Mouse (Mus musculus) liver, postnatal 0 days (tissue): ENCODE measurements around the gene Gm17409. TPM values are rescaled to one million over a fixed set of nuclear protein-coding genes. Genes with fewer than 3 reads are reported as not detected.
A peak's percentile ranks its signal among the peaks of the same experiment; 100 is the strongest.

Experiments used
- ATAC-seq: fragments of 200-750 bp; cut with Nextera tagmentation; 2 replicates; pipeline ENCODE4 v1.8.0; 2017; ENCODE audit warnings: mild to moderate bottlenecking, moderate library complexity
- DNase-seq: peaks from one replicate; pipeline ENCODE4 v3.0.0-alpha.2; 2016
- H3K27ac ChIP-seq: fragments of 300-500 bp; sonication (generic); 2 replicates; pipeline ENCODE4 v1.5.1; 2014; ENCODE audit warnings: antibody characterized with exemption, moderate library complexity, mild to moderate bottlenecking, low read depth
- H3K27me3 ChIP-seq: fragments of 300-500 bp; sonication (generic); 2 replicates; pipeline ENCODE4 v1.6.1; 2014; ENCODE audit warnings: low read length, control low read depth, mixed read lengths; ENCODE audit not compliant: insufficient read depth
- H3K36me3 ChIP-seq: fragments of 300-500 bp; sonication (generic); replicated peaks from 2 replicates; pipeline ENCODE4 v1.6.1; 2014; ENCODE audit warnings: mild to moderate bottlenecking, control low read depth, low read length, moderate library complexity, mixed read lengths; ENCODE audit not compliant: insufficient read depth
- H3K4me1 ChIP-seq: fragments of 300-500 bp; sonication (generic); 2 replicates; pipeline ENCODE4 v1.6.1; 2014; ENCODE audit warnings: antibody characterized with exemption, mild to moderate bottlenecking, control low read depth; ENCODE audit not compliant: insufficient read depth
- H3K4me2 ChIP-seq: fragments of 300-500 bp; sonication (generic); 2 replicates; pipeline ENCODE4 v1.6.1; 2014; ENCODE audit warnings: low read depth, mild to moderate bottlenecking, low read length, moderate library complexity, mixed read lengths
- H3K4me3 ChIP-seq: fragments of 300-500 bp; sonication (generic); 2 replicates; pipeline ENCODE4 v1.5.1; 2014; ENCODE audit warnings: low read depth, low read length
- H3K9ac ChIP-seq: fragments of 300-500 bp; sonication (generic); replicated peaks from 2 replicates; pipeline ENCODE4 v1.6.1; 2014; ENCODE audit warnings: mild to moderate bottlenecking, moderate library complexity
- H3K9me3 ChIP-seq: fragments of 300-500 bp; sonication (generic); 2 replicates; pipeline ENCODE4 v1.6.1; 2016; ENCODE audit warnings: mild to moderate bottlenecking, control low read depth, low read length, mixed read lengths
- CTCF ChIP-seq: sonication (generic); IDR thresholded peaks from 2 replicates; pipeline ENCODE4 v1.5.1; 2016; ENCODE audit warnings: antibody characterized with exemption, low read depth
- EP300 ChIP-seq: IDR thresholded peaks from 2 replicates; pipeline ENCODE4 v1.6.1; 2016; ENCODE audit warnings: antibody characterized with exemption, low read depth, mild to moderate bottlenecking
- WGBS: fragments of 180-500 bp; shearing (Covaris S2); extraction: QIAGEN DNeasy Blood & Tissue Kit; methylation state at CpG from one replicate; pipeline ENCODE4 v1.1.7; 2014; ENCODE audit not compliant: insufficient replicate concordance; 5-methylcytosine and 5-hydroxymethylcytosine counted together
- polyA plus RNA-seq: library from polyadenylated mRNA; unstranded; fragments of >200 nt; fragmentation: Nextera tagmentation; extraction: Ambion mirVana; gene quantifications from 2 replicates; pipeline ENCODE4 v1.2.1, GENCODE M21; 2015

The Gm17409 gene
- not detected in 2 replicates for polyA plus RNA-seq

- no peak within 1 kb of the TSS for H3K27ac ChIP-seq
- no peak for DNase-seq
- peaks cover 4% of the 10 kb centered on the region; the same call in 1 of the 2 replicates for H3K9me3 ChIP-seq
- H3K9ac ChIP-seq = no peak within 1 kb of the TSS
- WGBS = 77% methylated on average over 7 of the region's 7 CpGs
- TF ChIP-seq CTCF (no peak), EP300 (no peak)
- no peak within 1 kb of the TSS for H3K4me3 ChIP-seq
- H3K27me3 ChIP-seq = no peaks in the 10 kb centered on the region
- ATAC-seq = no peak
- H3K4me1 ChIP-seq = no peaks in the 10 kb centered on the region
- no peak within 1 kb of the TSS for H3K4me2 ChIP-seq
- peaks cover 28% of the 10 kb centered on the region for H3K36me3 ChIP-seq
These were observed at the start of gene Gm17409 for GRCm38 (mm10) chr2:58469816-58470215. TSS of gene Gm17409 (plus strand) at chr2:58470116.

- Histone ChIP-seq H3K4me2 (no peak overlapping the region), H3K36me3 (no peaks in the 10 kb centered on the region), H3K9ac (no peak overlapping the region), H3K9me3 (no peaks in the 10 kb centered on the region), H3K4me1 (no peaks in the 10 kb centered on the region), H3K27ac (no peak overlapping the region), H3K27me3 (no peaks in the 10 kb centered on the region), H3K4me3 (no peak overlapping the region)
- WGBS = 43% methylated on average over 5 of the region's 5 CpGs
- ATAC-seq = peak; percentile 35; the same call in 1 of the 2 replicates
- TF ChIP-seq EP300 (no peak), CTCF (no peak)
- DNase-seq = no peak
These were observed 46.6 kb upstream of the Gm17409 start for GRCm38 (mm10) chr2:58423319-58423718.

GRCm38 (mm10) chr2:58425436-58426004, 44.4 kb upstream of the Gm17409 start:
- Histone ChIP-seq H3K9me3 (no peaks in the 10 kb centered on the region), H3K4me3 (no peak overlapping the region), H3K9ac (no peak overlapping the region), H3K27me3 (no peaks in the 10 kb centered on the region), H3K27ac (no peak overlapping the region), H3K4me2 (no peak overlapping the region), H3K36me3 (no peaks in the 10 kb centered on the region), H3K4me1 (no peaks in the 10 kb centered on the region)
- DNase-seq (no peak), ATAC-seq (no peak)
- 86% methylated on average over 13 of the region's 13 CpGs for whole genome bisulfite sequencing
- TF ChIP-seq EP300 = no peak
- TF ChIP-seq CTCF = no peak

GRCm38 (mm10) chr2:58432211-58432610, 37.7 kb upstream of the Gm17409 start:
- Histone ChIP-seq H3K4me2 (no peak overlapping the region), H3K27ac (no peak overlapping the region), H3K9ac (no peak overlapping the region), H3K4me3 (no peak overlapping the region), H3K9me3 (no peaks in the 10 kb centered on the region), H3K4me1 (no peaks in the 10 kb centered on the region), H3K27me3 (no peaks in the 10 kb centered on the region), H3K36me3 (peaks cover 2% of the 10 kb centered on the region; the same call in 1 of the 2 replicates)
- TF ChIP-seq EP300 (no peak), CTCF (no peak)
- ATAC-seq = no peak
- WGBS = 95% methylated on average over 7 of the region's 7 CpGs
- DNase-seq = no peak

GRCm38 (mm10) chr2:58433317-58433716, 36.6 kb upstream of the Gm17409 start:
- Histone ChIP-seq H3K27me3 (no peaks in the 10 kb centered on the region), H3K9me3 (no peaks in the 10 kb centered on the region), H3K4me1 (no peaks in the 10 kb centered on the region), H3K4me3 (no peak overlapping the region), H3K4me2 (no peak overlapping the region), H3K36me3 (peaks cover 2% of the 10 kb centered on the region; the same call in 1 of the 2 replicates), H3K9ac (no peak overlapping the region), H3K27ac (no peak overlapping the region)
- DNase-seq (no peak), ATAC-seq (no peak)
- no peak for TF ChIP-seq EP300
- no peak for TF ChIP-seq CTCF
- WGBS = 78% methylated on average over 2 of the region's 2 CpGs

- peaks cover 2% of the 10 kb centered on the region; the same call in 1 of the 2 replicates for H3K36me3 ChIP-seq
- H3K27me3 ChIP-seq = no peaks in the 10 kb centered on the region
- TF ChIP-seq CTCF = no peak
- TF ChIP-seq EP300 = no peak
- H3K27ac ChIP-seq = no peak overlapping the region
- H3K4me1 ChIP-seq = no peaks in the 10 kb centered on the region
- no peak overlapping the region for H3K9ac ChIP-seq
- no peak for ATAC-seq
- DNase-seq = no peak
- WGBS = 67% methylated on average over 2 of the region's 2 CpGs
- H3K9me3 ChIP-seq = no peaks in the 10 kb centered on the region
- H3K4me3 ChIP-seq = no peak overlapping the region
- no peak overlapping the region for H3K4me2 ChIP-seq
These were observed 35.5 kb upstream of the Gm17409 start for GRCm38 (mm10) chr2:58434438-58434837.

- Histone ChIP-seq H3K4me3 (no peak overlapping the region), H3K36me3 (peaks cover 2% of the 10 kb centered on the region; the same call in 1 of the 2 replicates), H3K27ac (no peak overlapping the region), H3K9ac (no peak overlapping the region), H3K27me3 (no peaks in the 10 kb centered on the region), H3K9me3 (no peaks in the 10 kb centered on the region), H3K4me2 (no peak overlapping the region), H3K4me1 (no peaks in the 10 kb centered on the region)
- DNase-seq (no peak), ATAC-seq (no peak)
- no peak for TF ChIP-seq EP300
- no peak for TF ChIP-seq CTCF
- WGBS = 81% methylated on average over 13 of the region's 13 CpGs
These were observed 34.4 kb upstream of the Gm17409 start for GRCm38 (mm10) chr2:58435507-58435906.
